Mouse (Mus musculus) 416B (cell line): ENCODE measurements at regions not wholly inside any gene's neighbourhood (a gene's known extent, or its start where the extent isn't known, plus 50 kb on each side); places are given as distances from the start of the nearest gene placed in this dataset.

ENCODE experiments used
- DNase-seq: peaks from one replicate; pipeline ENCODE4 v3.0.0; 2011; ENCODE audit warnings: low read depth

DNA sequence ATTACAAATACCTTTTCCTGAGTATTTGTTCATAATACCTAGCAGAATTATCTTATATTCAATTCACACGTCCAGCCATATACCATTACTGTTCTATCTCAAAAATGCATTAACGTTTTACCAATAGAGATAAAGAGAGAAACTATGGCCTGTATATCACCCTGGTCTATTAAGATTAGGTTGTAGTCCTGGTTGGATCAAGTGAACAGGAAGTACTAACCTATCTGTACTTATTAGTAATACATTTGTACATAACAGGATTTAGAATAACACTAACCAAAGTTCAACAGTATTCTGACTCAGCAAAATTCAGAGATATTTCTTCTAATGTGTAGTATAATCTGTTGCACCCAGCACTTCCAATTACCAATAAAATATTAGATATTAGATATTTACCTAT, 1208.9 kb downstream of the Brinp3 start:
- DNase-seq = no peak

GRCm38 (mm10) chr1:147729930-147730329, 1235.4 kb downstream of the Brinp3 start:
- DNase-seq = no peak

DNA sequence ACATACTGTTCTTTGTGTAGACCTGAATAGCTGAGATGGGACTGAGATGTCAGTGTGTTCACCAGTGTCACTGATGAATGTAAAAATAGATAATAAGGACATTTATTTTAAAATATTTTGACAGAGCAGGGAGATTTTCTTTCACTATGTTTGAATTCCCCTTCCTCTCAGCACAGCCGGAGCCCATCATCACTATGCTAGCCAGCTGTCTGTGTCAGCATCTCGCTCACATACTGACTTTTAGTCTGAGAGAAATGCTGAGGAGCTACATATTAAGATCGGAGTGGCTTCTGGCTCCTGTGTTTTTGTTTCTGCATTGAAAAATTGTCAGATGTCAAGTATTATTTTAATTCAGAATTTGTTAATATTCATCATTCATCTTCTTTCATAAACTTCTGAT, 1271.5 kb downstream of the Brinp3 start:
- DNase-seq = no peak

GRCm38 (mm10) chr1:147802759-147803158, 1308.2 kb downstream of the Brinp3 start:
- DNase-seq = peak; percentile 57
